Mouse (Mus musculus) liver, embryonic 14.5 days (tissue): ENCODE results near the gene Pqlc2.

Experiments used
- CTCF ChIP-seq: IDR thresholded peaks from 2 replicates; pipeline ENCODE4 v1.5.1; 2016; ENCODE audit warnings: antibody characterized with exemption, low read depth, control low read depth
- EP300 ChIP-seq: IDR thresholded peaks from 2 replicates; pipeline ENCODE4 v1.6.1; 2016; ENCODE audit warnings: antibody characterized with exemption, low read depth

GRCm38 (mm10) chr4:139244766-139245165 lies 65.7 kb downstream of the Pqlc2 start:
- TF ChIP-seq EP300 (no peak), CTCF (no peak)
